Mouse (Mus musculus) cerebellum, postnatal 4 days (tissue): ENCODE data around the gene Scd2.
"Not testable (repeated sequence)": the region's sequence is repeated elsewhere in the genome, so short reads cannot be mapped to it uniquely, and the experiment has no call there.

Experiments
- DNase-seq, 2 experiments: peaks; one replicate each; pipeline ENCODE4 v3.0.0; 2022; ENCODE audit warnings: low spot score in 2 of 2, mixed read lengths in 1 of 2

Scd2 gene

DNA sequence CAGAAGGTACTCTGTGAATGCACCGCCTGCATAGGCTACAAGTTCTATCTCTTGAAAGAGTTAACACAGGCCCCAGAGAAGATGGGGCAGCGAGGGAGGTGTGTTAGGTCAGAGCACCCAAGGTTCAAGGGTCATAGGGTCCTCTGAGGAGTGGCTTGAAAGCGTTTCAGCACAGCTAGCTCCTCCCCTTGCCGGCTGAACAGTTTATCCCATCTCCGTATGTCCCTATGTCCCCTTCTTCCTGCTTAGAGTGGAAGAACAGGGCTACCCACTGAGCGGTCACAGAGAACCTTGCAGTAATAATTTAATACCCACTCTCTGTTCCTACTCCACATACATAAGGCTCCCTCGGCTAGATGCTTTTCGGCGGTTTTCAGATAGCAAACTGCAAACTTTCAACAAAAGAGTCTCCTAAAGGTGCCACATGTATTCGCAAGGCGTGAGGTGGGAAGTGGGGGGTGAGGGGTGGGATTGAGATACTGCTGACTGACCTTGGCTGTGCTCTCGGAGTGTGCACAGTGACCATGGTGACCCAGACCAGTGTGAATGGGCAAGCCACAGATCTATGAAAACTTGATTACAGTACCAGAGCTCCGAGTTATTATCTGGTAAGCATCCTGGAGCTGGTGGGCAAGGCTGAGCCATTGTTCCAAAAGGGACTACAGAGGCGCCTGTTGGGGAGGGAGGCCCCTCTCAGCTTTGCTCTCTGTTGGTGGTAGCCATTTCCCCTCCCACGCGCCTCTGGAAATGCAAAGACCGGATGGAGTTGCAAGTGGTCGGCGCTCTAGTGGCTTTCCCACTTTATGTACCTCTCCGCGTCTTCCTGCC lies at the start of gene Scd2:
Scd2 (plus strand) TSS at position 734 of the 828 bp plus-strand sequence.
- no peak for DNase-seq

DNA sequence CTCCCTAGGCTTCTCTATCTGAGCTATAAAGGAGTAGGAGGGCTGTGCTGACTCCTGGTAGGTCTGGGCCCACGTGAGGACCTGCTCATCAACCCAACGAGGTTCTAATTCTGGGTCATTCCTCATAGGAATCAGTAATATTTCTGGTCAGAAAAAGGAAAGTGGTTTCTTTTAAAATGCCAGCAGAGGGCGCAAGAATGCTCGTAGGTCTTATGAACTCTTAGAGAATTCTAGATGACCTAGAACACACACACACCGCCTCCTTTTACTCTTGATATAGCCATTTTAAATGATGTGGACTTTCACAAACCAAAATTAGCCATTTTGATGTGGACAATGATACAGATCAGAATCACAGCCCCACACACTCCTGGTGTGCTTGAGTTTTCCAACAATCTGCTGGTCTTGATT lies 47.7 kb upstream of the Scd2 start:
- peak in 1 of 2 experiments; percentile 38 for DNase-seq

DNA sequence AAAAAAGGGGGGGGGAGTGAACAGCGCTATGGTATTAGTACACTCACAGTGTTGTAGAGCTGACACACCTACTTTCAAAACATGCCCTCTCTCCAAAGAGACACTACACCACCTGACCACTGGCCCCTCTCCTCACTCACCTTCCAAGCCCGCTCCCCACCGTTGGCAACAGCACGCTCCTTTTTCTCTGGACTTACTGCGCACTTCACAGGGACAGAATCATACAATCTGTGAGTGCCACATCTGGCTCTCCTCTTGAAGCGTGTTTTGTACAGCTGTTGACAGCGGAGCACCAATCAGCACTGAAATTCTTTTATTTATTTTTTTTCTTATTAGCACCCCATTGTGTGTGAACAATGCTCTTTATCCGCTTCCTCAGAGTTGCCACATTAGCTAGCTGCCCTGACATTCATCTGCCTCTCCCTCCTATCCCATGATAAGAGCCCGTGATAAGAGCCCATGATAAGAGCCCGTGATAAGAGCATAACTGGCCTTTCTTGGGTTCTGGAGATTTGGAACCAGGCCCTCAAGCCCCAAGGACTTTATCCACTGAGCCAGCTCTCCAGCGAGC lies 47.0 kb upstream of the Scd2 start:
- no peak for DNase-seq

DNA sequence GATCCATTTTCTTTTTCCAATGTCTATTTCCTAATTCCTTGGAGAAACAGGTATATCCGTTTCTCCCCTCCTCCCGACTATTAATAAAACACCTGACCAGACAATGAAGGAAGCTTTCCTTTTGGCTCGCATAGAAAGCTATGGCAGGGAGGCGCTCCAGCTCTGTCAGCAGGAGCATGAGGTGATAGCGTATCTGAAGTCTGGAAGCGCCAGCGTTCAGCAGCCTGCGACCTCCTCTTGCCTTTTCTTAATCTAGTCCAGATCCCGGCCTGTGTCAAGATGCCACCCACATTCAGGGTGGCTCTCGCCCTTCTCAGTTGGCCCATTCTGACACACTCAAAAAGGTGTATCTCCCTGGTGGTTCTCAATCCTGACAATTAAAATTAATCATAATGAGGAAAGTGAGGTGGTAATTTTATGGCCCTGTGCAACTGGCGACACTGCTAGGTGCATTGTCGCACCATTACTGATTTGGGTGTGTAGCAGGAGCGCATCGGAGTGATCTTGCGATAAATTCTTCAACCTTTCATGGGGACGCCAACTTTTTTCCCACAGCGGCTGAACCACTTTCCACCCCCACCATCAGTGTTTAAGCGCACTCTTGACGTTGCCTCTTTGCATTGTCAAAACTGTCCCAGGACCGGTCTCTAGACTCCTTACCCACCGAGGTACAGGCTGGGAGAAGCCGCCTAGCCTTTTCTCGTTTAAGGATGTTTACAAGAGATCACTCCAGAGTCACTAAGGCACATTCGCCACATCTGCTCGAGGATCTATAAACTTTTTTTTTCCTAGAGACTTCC lies 46.0 kb upstream of the Scd2 start:
- no peak for DNase-seq

DNA sequence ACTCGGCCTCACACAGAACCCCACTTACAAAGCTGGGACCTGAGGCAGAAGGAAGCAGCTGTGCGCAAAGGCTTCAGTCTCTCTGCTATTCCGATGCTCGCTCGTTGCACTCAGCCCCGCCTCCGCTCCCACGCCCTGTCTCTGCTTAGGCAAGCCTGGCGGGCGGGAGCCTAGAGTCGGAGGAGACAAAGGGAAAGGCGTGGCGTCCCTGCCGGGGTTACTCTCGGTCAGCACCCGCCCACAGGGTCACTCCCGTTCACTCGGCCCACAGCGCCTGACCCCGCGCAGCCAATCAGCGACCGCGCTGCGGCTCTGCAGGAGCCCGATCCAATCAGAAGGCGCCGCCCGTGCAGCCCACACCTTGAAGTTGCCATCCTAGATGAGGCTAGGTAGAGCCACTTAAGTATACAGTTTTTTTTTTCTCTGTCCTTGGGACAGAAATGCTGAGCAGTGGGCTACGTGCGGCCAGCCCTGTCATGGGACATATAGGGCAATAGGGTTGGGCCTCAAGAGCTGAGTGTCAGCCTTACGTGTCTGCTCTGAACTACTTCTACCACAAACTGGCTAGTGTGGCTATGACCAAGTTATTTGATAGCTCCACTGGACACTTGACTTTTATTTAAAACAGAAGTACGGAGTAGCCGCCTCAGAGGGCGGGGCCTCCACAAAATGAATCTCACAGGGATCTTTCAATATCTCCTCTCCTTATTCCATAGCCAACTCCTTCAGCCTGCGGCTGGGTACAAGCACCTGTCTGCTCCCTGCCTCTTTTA lies 45.2 kb upstream of the Scd2 start:
- DNase-seq, result peak; percentile 84 to 94

- DNase-seq, result no peak
These were observed 44.6 kb upstream of the Scd2 start for GRCm38 (mm10) chr19:44248854-44249351.

DNA sequence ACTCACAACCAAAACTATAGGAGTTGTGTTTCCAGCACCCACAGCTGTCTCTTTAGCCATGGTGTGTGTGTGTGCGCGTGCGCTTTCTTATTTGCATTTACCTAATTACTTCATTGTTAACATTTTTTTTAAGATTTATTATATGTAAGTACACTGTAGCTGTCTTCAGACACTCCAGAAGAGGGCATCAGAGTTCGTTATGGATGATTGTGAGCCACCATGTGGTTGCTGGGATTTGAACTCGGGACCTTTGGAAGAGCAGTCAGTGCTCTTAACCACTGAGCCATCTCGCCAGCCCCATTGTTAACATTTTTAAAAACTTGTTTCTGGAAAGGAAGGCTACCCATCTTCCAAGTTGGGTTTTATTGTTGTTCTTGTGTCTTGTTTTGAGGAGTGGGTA lies 42.3 kb upstream of the Scd2 start:
- DNase-seq, result not testable (repeated sequence)

GRCm38 (mm10) chr19:44251936-44252558 lies 41.4 kb upstream of the Scd2 start:
- DNase-seq, result no peak

GRCm38 (mm10) chr19:44254106-44254505 lies 39.4 kb upstream of the Scd2 start:
- DNase-seq, result not testable (repeated sequence)

GRCm38 (mm10) chr19:44257377-44257966 lies 36.0 kb upstream of the Scd2 start:
- no peak for DNase-seq

- DNase-seq, result no peak
These were observed 34.0 kb upstream of the Scd2 start for GRCm38 (mm10) chr19:44259484-44259883.

DNA sequence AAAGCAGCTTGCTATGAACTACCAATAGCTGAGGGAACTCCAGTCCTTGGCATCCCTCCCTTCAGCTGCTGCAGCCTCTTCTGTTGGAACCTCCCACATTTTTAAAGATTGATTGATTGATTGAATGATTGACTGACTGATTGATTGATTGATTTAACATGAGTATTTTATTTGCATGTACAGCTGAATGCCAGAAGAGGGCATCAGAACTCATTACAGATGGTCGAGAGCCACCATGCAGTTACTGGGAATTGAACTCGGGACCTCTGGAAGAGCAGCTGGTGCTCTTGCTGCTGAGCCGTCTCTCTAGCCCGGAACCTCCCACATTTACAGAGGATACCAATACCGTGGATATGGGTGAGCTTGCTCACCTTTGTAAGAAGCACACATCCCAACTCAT lies 33.0 kb upstream of the Scd2 start:
- no peak for DNase-seq

GRCm38 (mm10) chr19:44261774-44262173 lies 31.7 kb upstream of the Scd2 start:
- no peak for DNase-seq

DNA sequence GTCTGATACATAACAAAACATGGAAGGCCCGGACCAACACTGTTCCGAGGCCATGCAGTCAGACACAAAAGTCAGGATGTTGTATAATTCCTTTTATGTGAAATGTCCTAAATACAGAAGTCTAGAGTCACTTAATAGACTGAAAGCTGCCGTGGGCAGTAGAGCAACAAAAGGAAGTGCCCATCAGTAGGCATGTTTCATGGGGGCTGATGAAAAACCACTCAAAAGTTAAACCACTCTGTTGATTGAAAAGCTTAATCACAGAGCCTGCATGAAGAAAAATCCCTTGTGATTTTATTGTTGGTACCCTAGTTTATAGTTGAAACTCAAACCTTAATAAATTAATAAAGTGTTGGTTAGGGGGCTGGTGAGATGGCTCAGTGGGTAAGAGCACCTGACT lies 29.9 kb upstream of the Scd2 start:
- DNase-seq, result no peak

DNA sequence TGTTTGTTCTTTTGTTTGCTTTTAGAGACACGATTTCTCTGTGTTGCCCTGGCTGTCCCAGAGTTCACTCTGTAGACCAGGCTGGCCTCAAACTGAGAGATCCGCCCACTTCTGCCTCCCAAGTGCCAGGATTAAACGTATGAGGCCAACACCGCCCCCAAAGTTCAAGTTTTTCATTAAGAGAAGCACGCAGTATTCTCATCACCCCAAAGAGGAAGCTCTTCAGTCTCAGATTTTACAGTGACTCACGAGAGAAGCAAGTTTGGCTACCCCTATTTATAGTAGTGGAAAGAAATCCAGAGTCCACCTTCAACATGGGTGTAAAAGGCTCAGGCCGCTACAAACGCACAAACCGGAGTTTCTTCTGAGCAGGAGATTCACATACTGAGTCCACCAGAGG lies 29.2 kb upstream of the Scd2 start:
- no peak for DNase-seq

GRCm38 (mm10) chr19:44265300-44265699 lies 28.2 kb upstream of the Scd2 start:
- no peak for DNase-seq

- DNase-seq, result no peak
These were observed 27.6 kb upstream of the Scd2 start for GRCm38 (mm10) chr19:44265911-44266337.

DNA sequence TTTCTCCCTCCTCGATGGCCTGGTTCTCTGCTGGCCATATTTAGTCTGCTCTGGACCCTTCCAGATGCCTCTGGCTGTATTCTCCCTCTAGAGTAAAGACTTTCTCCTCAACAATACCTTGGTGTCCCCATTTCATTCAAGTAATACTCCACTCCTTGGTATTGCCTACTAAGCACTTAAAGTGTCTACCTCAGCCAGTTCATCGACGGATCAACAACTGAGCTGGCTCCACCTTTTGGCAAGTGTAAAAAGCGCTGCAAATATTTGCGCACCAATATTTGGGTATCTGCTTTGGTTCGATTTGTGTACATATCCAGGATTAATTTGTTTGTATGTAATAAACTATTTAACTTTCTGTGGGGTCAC lies 27.0 kb upstream of the Scd2 start:
- no peak for DNase-seq

- peak; percentile 64 to 81 for DNase-seq
These were observed 26.5 kb upstream of the Scd2 start for GRCm38 (mm10) chr19:44266824-44267498.

DNA sequence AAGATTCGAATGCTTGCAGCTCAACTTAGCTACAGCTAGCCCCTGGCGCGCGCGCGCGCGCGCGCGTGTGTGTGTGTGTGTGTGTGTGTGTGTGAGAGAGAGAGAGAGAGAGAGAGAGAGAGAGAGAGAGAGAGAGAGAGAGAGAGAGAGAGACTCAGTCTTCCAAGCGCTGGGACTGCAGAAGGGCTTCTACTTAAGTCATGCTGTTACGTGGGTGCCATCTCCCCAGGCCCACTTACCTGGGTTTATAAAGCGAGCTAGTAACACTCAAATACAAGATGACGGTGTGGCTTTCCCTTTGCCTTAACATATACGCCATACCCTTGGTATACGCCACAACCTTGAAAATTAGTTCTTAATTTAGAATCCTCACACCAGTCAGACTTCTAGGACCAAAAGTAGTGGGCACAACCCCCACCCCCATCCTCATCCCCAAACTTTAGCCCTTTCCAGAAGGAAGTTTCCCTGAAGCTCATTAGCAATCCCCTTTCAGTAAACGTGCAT lies 25.9 kb upstream of the Scd2 start:
- DNase-seq, result no peak
